Mouse (Mus musculus) R1 (cell line): ENCODE measurements at regions not wholly inside any gene's neighbourhood (a gene's known extent, or its start where the extent isn't known, plus 50 kb on each side); places are given as distances from the start of the nearest gene placed in this dataset.

Experiments
- DNase-seq: peaks from one replicate; pipeline ENCODE4 v3.0.0-alpha.2; 2018; ENCODE audit warnings: low read depth, low spot score

GRCm38 (mm10) chr12:97326582-97326981 is 932.7 kb downstream of the Galc start:
- no peak for DNase-seq

- DNase-seq = no peak
Observed at GRCm38 (mm10) chr12:97312282-97313040, 946.8 kb downstream of the Galc start.

- DNase-seq = no peak
Observed at GRCm38 (mm10) chr12:97278792-97279191, 980.5 kb downstream of the Galc start.

GRCm38 (mm10) chr12:97278331-97278730 is 980.9 kb downstream of the Galc start:
- no peak for DNase-seq
